Mouse (Mus musculus): ENCODE results near the gene Htra1. TPM values are rescaled to one million over a fixed set of nuclear protein-coding genes. Genes with fewer than 3 reads are reported as not detected.

Gene Htra1
- polyA plus RNA-seq, 1 experiment from 2014 or later, result 75.2 TPM

DNA sequence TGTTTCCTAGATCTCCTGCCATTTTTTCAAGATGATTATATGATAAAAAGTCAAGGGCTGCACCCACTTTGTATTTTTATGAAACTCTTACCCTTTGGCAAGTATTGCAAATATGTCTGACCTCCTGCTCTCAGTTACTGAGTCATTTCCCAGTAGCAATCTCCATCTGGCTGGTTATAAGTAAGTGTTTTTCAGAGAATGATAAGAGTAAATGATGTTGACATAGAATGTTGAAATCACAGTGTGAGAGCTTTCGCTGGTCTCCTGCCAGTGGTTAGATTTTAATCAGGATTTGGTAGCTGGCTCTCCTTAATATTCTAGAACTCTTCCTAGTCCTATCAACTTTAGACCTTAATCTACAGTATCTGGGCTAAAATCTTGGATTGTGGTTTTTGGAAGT is 76.0 kb downstream of the Htra1 start:
- Histone ChIP-seq H3K27me3 (replicated peaks) (no peaks in the 10 kb centered on the region), H3K27ac (ENCODE audit: poor library complexity, severe bottlenecking) (no peak overlapping the region), H3K9ac (no peak overlapping the region), H3K36me3 (no peaks in the 10 kb centered on the region), H3K4me3 (no peak overlapping the region), H3K4me1 (replicated peaks) (no peaks in the 10 kb centered on the region), H3K4me2 (no peak overlapping the region), H3K9me3 (replicated peaks) (peaks cover 10% of the 10 kb centered on the region; the same call in 1 of the 2 replicates)
- ATAC-seq (ENCODE audit: insufficient number of reproducible peaks, low FRiP score), result no peak
- WGBS, result 45% methylated on average over 1 of the region's 1 CpGs

DNA sequence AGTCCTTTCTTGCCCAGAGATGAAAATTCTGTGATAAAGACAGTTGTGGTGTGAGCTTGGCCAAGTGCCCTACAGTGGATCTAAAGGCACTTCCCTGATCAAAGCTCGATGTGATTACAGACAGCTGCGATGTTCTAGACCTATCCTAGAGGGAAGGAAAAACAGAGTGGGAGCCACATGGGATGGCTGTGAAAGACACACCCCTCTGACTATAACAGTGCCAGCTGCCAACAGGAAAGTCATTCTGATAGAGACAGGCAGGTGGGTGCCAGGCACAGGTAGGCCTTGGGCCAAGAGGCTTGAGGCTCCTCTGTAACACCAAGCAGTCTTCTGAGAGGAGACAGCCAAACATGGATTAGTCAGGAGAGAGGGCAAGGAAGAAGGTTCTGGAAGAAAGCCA is 83.3 kb downstream of the Htra1 start:
- Histone ChIP-seq H3K4me3 (no peak overlapping the region), H3K27me3 (replicated peaks) (no peaks in the 10 kb centered on the region), H3K27ac (ENCODE audit: poor library complexity, severe bottlenecking) (no peak overlapping the region), H3K9ac (no peak overlapping the region), H3K9me3 (replicated peaks) (peaks cover 5% of the 10 kb centered on the region; the same call in 1 of the 2 replicates), H3K4me1 (replicated peaks) (peaks cover 3% of the 10 kb centered on the region; the same call in 1 of the 2 replicates), H3K4me2 (no peak overlapping the region), H3K36me3 (no peaks in the 10 kb centered on the region)
- WGBS, result 66% methylated on average over 2 of the region's 2 CpGs
- ATAC-seq (ENCODE audit: insufficient number of reproducible peaks, low FRiP score), result no peak

DNA sequence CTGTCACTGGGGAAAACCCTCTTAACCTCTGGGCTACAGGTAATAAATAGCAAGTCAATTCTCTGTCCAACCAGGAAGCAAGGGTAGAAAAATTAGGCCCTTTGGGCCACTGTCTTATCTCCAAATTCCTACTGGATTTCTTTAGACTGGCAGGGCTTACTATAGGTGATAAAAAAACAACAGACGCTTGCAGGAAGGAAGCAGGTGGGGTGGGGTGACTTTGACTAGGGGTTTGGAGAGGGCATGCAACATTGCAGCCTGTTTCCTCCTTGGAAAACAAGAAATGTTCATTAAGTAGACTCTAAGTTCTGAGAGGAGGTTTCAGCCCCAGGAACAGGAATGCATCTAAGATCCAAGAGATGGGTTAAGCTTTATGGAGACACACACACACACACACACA is 88.9 kb downstream of the Htra1 start:
- no peak for ATAC-seq (ENCODE audit: insufficient number of reproducible peaks, low FRiP score)
- Histone ChIP-seq H3K9me3 (replicated peaks) (no peaks in the 10 kb centered on the region), H3K36me3 (no peaks in the 10 kb centered on the region), H3K27me3 (replicated peaks) (no peaks in the 10 kb centered on the region), H3K4me2 (no peak overlapping the region), H3K4me3 (no peak overlapping the region), H3K4me1 (replicated peaks) (peaks cover 11% of the 10 kb centered on the region), H3K27ac (ENCODE audit: poor library complexity, severe bottlenecking) (no peak overlapping the region), H3K9ac (no peak overlapping the region)
- 17% methylated on average over 1 of the region's 1 CpGs for WGBS

- 55% methylated on average over 1 of the region's 1 CpGs for WGBS
- no peak overlapping the region for H3K4me2 ChIP-seq
Measured at GRCm38 (mm10) chr7:131027557-131027956, 91.6 kb downstream of the Htra1 start.

GRCm38 (mm10) chr7:131031755-131032154 is 95.8 kb downstream of the Htra1 start, which contains the start of gene Dmbt1:
Gene Dmbt1, plus strand, starts transcription at chr7:131032053.
- H3K9ac ChIP-seq, result no peak within 1 kb of the TSS
- no peaks in the 10 kb centered on the region for H3K9me3 ChIP-seq (replicated peaks)
- no peaks in the 10 kb centered on the region for H3K27me3 ChIP-seq (replicated peaks)
- no peak for ATAC-seq (ENCODE audit: insufficient number of reproducible peaks, low FRiP score)
- H3K27ac ChIP-seq (ENCODE audit: poor library complexity, severe bottlenecking), result no peak within 1 kb of the TSS
- WGBS, result 79% methylated on average over 5 of the region's 5 CpGs
- no peak within 1 kb of the TSS for H3K4me3 ChIP-seq
- H3K4me2 ChIP-seq, result no peak within 1 kb of the TSS
- H3K36me3 ChIP-seq, result no peaks in the 10 kb centered on the region
- H3K4me1 ChIP-seq (replicated peaks), result peaks cover 4% of the 10 kb centered on the region; the same call in 1 of the 2 replicates

More at GRCm38 (mm10) chr7:131027557-131027956, 91.6 kb downstream of the Htra1 start:
- Histone ChIP-seq H3K27me3 (replicated peaks) (no peaks in the 10 kb centered on the region), H3K27ac (ENCODE audit: poor library complexity, severe bottlenecking) (no peak overlapping the region), H3K4me1 (replicated peaks) (peaks cover 11% of the 10 kb centered on the region), H3K4me3 (no peak overlapping the region), H3K9me3 (replicated peaks) (no peaks in the 10 kb centered on the region), H3K36me3 (no peaks in the 10 kb centered on the region), H3K9ac (no peak overlapping the region)
- no peak for ATAC-seq (ENCODE audit: insufficient number of reproducible peaks, low FRiP score)

Small RNAs within 50 kb of the gene (microRNA-seq; reads per million reads assigned to microRNA genes)
- 0.71 reads per million for gene Mir7061

Other genes with a start within 250 kb of the Htra1 start
- 0.15 and 0.18 TPM in 2 replicates for gene Btbd16, start 162.0 kb upstream of the Htra1 start, polyA plus RNA-seq (2016; fragmentation: Nextera tagmentation; extraction: Ambion mirVana)
- 54.6 and 56.2 TPM in 2 replicates for gene Plekha1, start 70.4 kb upstream of the Htra1 start, polyA plus RNA-seq (2016; fragmentation: Nextera tagmentation; extraction: Ambion mirVana)
- gene Dmbt1, start 95.9 kb downstream of the Htra1 start, polyA plus RNA-seq (2016; fragmentation: Nextera tagmentation; extraction: Ambion mirVana), result 0.37 TPM in 1 of 2 replicates, not detected in the other
- not detected in 2 replicates for gene 4933402N03Rik, start 210.2 kb downstream of the Htra1 start, polyA plus RNA-seq (2016; fragmentation: Nextera tagmentation; extraction: Ambion mirVana)
- gene 5430419D17Rik, start 238.3 kb downstream of the Htra1 start, polyA plus RNA-seq (2016; fragmentation: Nextera tagmentation; extraction: Ambion mirVana), result 0.18 and 0.27 TPM in 2 replicates

All from heart, embryonic 12.5 days (tissue).